Mouse (Mus musculus) MEL (cell line): ENCODE results near the gene Mmd.

Experiments used
- CTCF ChIP-seq, 3 experiments: IDR thresholded peaks in 2 of 3; conservative IDR thresholded peaks in 1 of 3; 2 replicates each; pipeline ENCODE4 v1.5.1; 2011 to 2012; ENCODE audit warnings: low read length in 3 of 3, low read depth in 2 of 3, mild to moderate bottlenecking in 2 of 3, improper control_type of control experiment in 1 of 3, inconsistent platforms in 1 of 3, mixed read lengths in 1 of 3, moderate library complexity in 1 of 3; ENCODE audit not compliant: control insufficient read depth in 1 of 3, insufficient read depth in 1 of 3, poor library complexity in 1 of 3, severe bottlenecking in 1 of 3
- E2F4 ChIP-seq: IDR thresholded peaks from 2 replicates; pipeline ENCODE4 v1.6.1; 2011; ENCODE audit warnings: low read depth, low read length, improper control_type of control experiment, borderline replicate concordance
- EP300 ChIP-seq, 2 experiments: IDR thresholded peaks; 2 replicates each; pipeline ENCODE4 v1.6.1; 2011; ENCODE audit warnings: improper control_type of control experiment in 2 of 2, low read length in 2 of 2, low read depth in 1 of 2, mild to moderate bottlenecking in 1 of 2
- ETS1 ChIP-seq: IDR thresholded peaks from 2 replicates; pipeline ENCODE4 v1.6.1; 2012; ENCODE audit warnings: low read depth, mild to moderate bottlenecking, inconsistent platforms, low read length, improper control_type of control experiment, moderate library complexity
- HCFC1 ChIP-seq: IDR thresholded peaks from 2 replicates; pipeline ENCODE4 v1.6.1; 2012; ENCODE audit warnings: low read depth, mild to moderate bottlenecking, inconsistent platforms, low read length, improper control_type of control experiment, moderate library complexity
- MAFK ChIP-seq: IDR thresholded peaks from 2 replicates; pipeline ENCODE4 v1.6.1; 2011; ENCODE audit warnings: low read depth, mild to moderate bottlenecking, low read length, improper control_type of control experiment, borderline replicate concordance
- MAZ ChIP-seq: IDR thresholded peaks from 2 replicates; pipeline ENCODE4 v1.6.1; 2012; ENCODE audit warnings: low read depth, mild to moderate bottlenecking, inconsistent platforms, low read length, improper control_type of control experiment
- MYC ChIP-seq: IDR thresholded peaks from 2 replicates; pipeline ENCODE4 v1.6.1; 2011; ENCODE audit warnings: low read depth, mild to moderate bottlenecking, low read length, improper control_type of control experiment, moderate library complexity
- RAD21 ChIP-seq: IDR thresholded peaks from 2 replicates; pipeline ENCODE4 v1.6.1; 2011; ENCODE audit warnings: mild to moderate bottlenecking, low read depth, low read length, improper control_type of control experiment
- RCOR1 ChIP-seq: IDR thresholded peaks from 2 replicates; pipeline ENCODE4 v1.6.1; 2012; ENCODE audit warnings: low read depth, mild to moderate bottlenecking, inconsistent platforms, low read length, improper control_type of control experiment
- TBP ChIP-seq: IDR thresholded peaks from 2 replicates; pipeline ENCODE4 v1.8.0; 2011; ENCODE audit warnings: low read depth, low read length, improper control_type of control experiment
- TCF12 ChIP-seq: IDR thresholded peaks from 2 replicates; pipeline ENCODE4 v1.6.1; 2014; ENCODE audit warnings: low read depth, mild to moderate bottlenecking, inconsistent platforms, low read length, improper control_type of control experiment, moderate library complexity
- UBTF ChIP-seq: IDR thresholded peaks from 2 replicates; pipeline ENCODE4 v1.6.1; 2012; ENCODE audit warnings: low read depth, mild to moderate bottlenecking, inconsistent platforms, low read length, improper control_type of control experiment, moderate library complexity, borderline replicate concordance; ENCODE audit not compliant: insufficient read depth

GRCm38 (mm10) chr11:90270132-90270877 lies 21.0 kb downstream of the Mmd start:
- TF ChIP-seq MAZ (no peak), MAFK (no peak), CTCF (IDR thresholded peaks at IDR 0.05 in 2 of 3, conservative IDR thresholded peaks at IDR 0.05 in 1 of 3; ENCODE audit: control insufficient read depth in 1 of 3, insufficient read depth in 1 of 3, low read depth in 2 of 3, low read length in 3 of 3, poor library complexity in 1 of 3, severe bottlenecking in 1 of 3) (no peak), ETS1 (no peak), HCFC1 (no peak), TCF12 (no peak), MYC (no peak), RAD21 (no peak), UBTF (no peak), E2F4 (no peak), EP300 (IDR thresholded peaks at IDR 0.05; ENCODE audit: low read depth in 1 of 2, low read length in 2 of 2) (no peak), TBP (no peak), RCOR1 (no peak)
